Mouse (Mus musculus): ENCODE results near the gene Gstt4. TPM values are rescaled to one million over a fixed set of nuclear protein-coding genes. Genes with fewer than 3 reads are reported as not detected.
"Not testable (repeated sequence)": the region's sequence is repeated elsewhere in the genome, so short reads cannot be mapped to it uniquely, and the experiment has no call there.

Gene Gstt4
- total RNA-seq, 2 experiments from 2014 or later: not detected

GRCm38 (mm10) chr10:75780769-75781578 lies 41.4 kb downstream of the Gstt4 start, which contains the start of the genes Gm20441 and Gstt3:
Gene Gm20441, minus strand, starts transcription at chr10:75780954.
Gene Gstt3, minus strand, starts transcription at chr10:75781414.
- no peak for TF ChIP-seq CTCF (IDR thresholded peaks at IDR 0.05)
- Histone ChIP-seq H3K4me3 (peak within 1 kb of the TSS; percentile 39), H3K27ac (no peak within 1 kb of the TSS)
- intact Hi-C loops (cut with DNase I): no loop called here
- no peak for DNase-seq (ENCODE audit: extremely low spot score in 1 of 2, low spot score in 2 of 2)

GRCm38 (mm10) chr10:75779206-75780174 lies 42.9 kb downstream of the Gstt4 start:
- TF ChIP-seq CTCF (IDR thresholded peaks at IDR 0.05): no peak
- no peak for DNase-seq (ENCODE audit: extremely low spot score in 1 of 2, low spot score in 2 of 2)
- no peak overlapping the region for H3K27ac ChIP-seq
- intact Hi-C loops (cut with DNase I): no loop called here
- H3K4me3 ChIP-seq: no peak overlapping the region

- TF ChIP-seq CTCF (IDR thresholded peaks at IDR 0.05): no peak
- intact Hi-C loops (cut with DNase I): no loop called here
- Histone ChIP-seq H3K27ac (no peak overlapping the region), H3K4me3 (no peak overlapping the region)
- DNase-seq (ENCODE audit: extremely low spot score in 1 of 2, low spot score in 2 of 2): no peak
These were observed 44.5 kb downstream of the Gstt4 start for GRCm38 (mm10) chr10:75777885-75778284.

GRCm38 (mm10) chr10:75776562-75776961 lies 45.8 kb downstream of the Gstt4 start:
- intact Hi-C loops (cut with DNase I): no loop called here
- no peak for DNase-seq (ENCODE audit: extremely low spot score in 1 of 2, low spot score in 2 of 2)
- no peak for TF ChIP-seq CTCF (IDR thresholded peaks at IDR 0.05)
- H3K27ac ChIP-seq: no peak overlapping the region
- H3K4me3 ChIP-seq: no peak overlapping the region

GRCm38 (mm10) chr10:75774587-75774986 lies 47.8 kb downstream of the Gstt4 start:
- TF ChIP-seq CTCF (IDR thresholded peaks at IDR 0.05): no peak
- Histone ChIP-seq H3K27ac (no peak overlapping the region), H3K4me3 (no peak overlapping the region)
- DNase-seq (ENCODE audit: extremely low spot score in 1 of 2, low spot score in 2 of 2): no peak
- intact Hi-C loops (cut with DNase I): no loop called here

GRCm38 (mm10) chr10:75774102-75774501 lies 48.2 kb downstream of the Gstt4 start:
- Histone ChIP-seq H3K4me3 (no peak overlapping the region), H3K27ac (no peak overlapping the region)
- no peak for DNase-seq (ENCODE audit: extremely low spot score in 1 of 2, low spot score in 2 of 2)
- intact Hi-C loops (cut with DNase I): no loop called here
- TF ChIP-seq CTCF (IDR thresholded peaks at IDR 0.05): no peak

GRCm38 (mm10) chr10:75772795-75773664 lies 49.3 kb downstream of the Gstt4 start, which contains the start of gene Ddt:
Gene Ddt, minus strand, starts transcription at chr10:75773414.
- TF ChIP-seq CTCF (IDR thresholded peaks at IDR 0.05): peak; percentile 27
- intact Hi-C loops (cut with DNase I): loop anchor here (2.0 kb wide), 1 partner anchor 60 kb away; no protein-coding TSS in a partner anchor
- Histone ChIP-seq H3K27ac (peak within 1 kb of the TSS; percentile 61), H3K4me3 (peak within 1 kb of the TSS; percentile 61)
- DNase-seq (ENCODE audit: extremely low spot score in 1 of 2, low spot score in 2 of 2): peak; percentile 74 to 84

- intact Hi-C loops (cut with DNase I); DNase-seq (ENCODE audit: extremely low spot score in 1 of 2, low spot score in 2 of 2); H3K27ac ChIP-seq; H3K4me3 ChIP-seq: not testable (repeated sequence)
These were observed 54.6 kb downstream of the Gstt4 start for GRCm38 (mm10) chr10:75767756-75768155.

GRCm38 (mm10) chr10:75766856-75767255 lies 55.5 kb downstream of the Gstt4 start:
- intact Hi-C loops (cut with DNase I): no loop called here
- TF ChIP-seq CTCF (IDR thresholded peaks at IDR 0.05): no peak
- Histone ChIP-seq H3K4me3 (no peak overlapping the region), H3K27ac (no peak overlapping the region)
- no peak for DNase-seq (ENCODE audit: extremely low spot score in 1 of 2, low spot score in 2 of 2)

Other genes starting within 250 kb of the Gstt4 start
- gene Ggt5, start 233.2 kb downstream of the Gstt4 start, total RNA-seq (2021): 1 to 10 TPM; 2.7 to 3.8 TPM
- 1 to 10 TPM; 8.4 to 8.9 TPM for gene Susd2, start 178.5 kb downstream of the Gstt4 start, total RNA-seq (2021)
- gene Cabin1, start 58.2 kb downstream of the Gstt4 start, total RNA-seq (2021): 10 to 100 TPM; 78.0 to 79.3 TPM
- gene Ddt, start 49.1 kb downstream of the Gstt4 start, total RNA-seq (2021): 10 to 100 TPM; 43.3 to 49.3 TPM
- gene Gm20441, start 41.6 kb downstream of the Gstt4 start, total RNA-seq (2021): not detected
- 1 to 10 TPM; 1.7 to 2.8 TPM for gene Gstt3, start 41.1 kb downstream of the Gstt4 start, total RNA-seq (2021)
- gene Gstt1, start 24.0 kb downstream of the Gstt4 start, total RNA-seq (2021): 10 to 100 TPM; 11.0 to 12.2 TPM
- gene Gstt2, start 14.9 kb upstream of the Gstt4 start, total RNA-seq (2021): 1 to 10 TPM; 4.6 to 4.8 TPM
- 100 to 1,000 TPM; 475 to 526 TPM for gene Mif, start 37.7 kb upstream of the Gstt4 start, total RNA-seq (2021)
- 1 to 10 TPM; 3.0 to 3.5 TPM for gene Derl3, start 70.9 kb upstream of the Gstt4 start, total RNA-seq (2021)
- gene Smarcb1, start 99.1 kb upstream of the Gstt4 start, total RNA-seq (2021): 10 to 100 TPM; 75.8 to 78.2 TPM
- 100 to 1,000 TPM; 364 to 413 TPM for gene Chchd10, start 110.6 kb upstream of the Gstt4 start, total RNA-seq (2021)
- 1 to 10 TPM; 1.3 TPM for gene Mmp11, start 114.0 kb upstream of the Gstt4 start, total RNA-seq (2021)
- gene Gm867, start 118.1 kb upstream of the Gstt4 start, total RNA-seq (2021): under 1 TPM in 1 of 2 experiments, not detected in 1; 0.51 TPM
- not detected for gene Vpreb3, start 120.5 kb upstream of the Gstt4 start, total RNA-seq (2021)
- not detected for gene Gm5134, start 132.0 kb upstream of the Gstt4 start, total RNA-seq (2021)
- gene Zfp280b, start 210.1 kb upstream of the Gstt4 start, total RNA-seq (2021): 10 to 100 TPM; 15.0 to 15.8 TPM

All from left cerebral cortex, adult 2 months (tissue).